Mouse (Mus musculus) MEL (cell line): Measurements from ENCODE around the gene Wrap73. TPM values are rescaled to one million over a fixed set of nuclear protein-coding genes. Genes with fewer than 3 reads are reported as not detected.

ENCODE experiments used
- DNase-seq: peaks from one replicate; pipeline ENCODE4 v3.0.0; 2011; ENCODE audit warnings: low read depth, low spot score
- H3K27ac ChIP-seq: 2 replicates; pipeline ENCODE4 v1.5.1; 2012; ENCODE audit warnings: low read depth, mild to moderate bottlenecking, control low read depth, low read length, moderate library complexity; ENCODE audit not compliant: control insufficient read depth
- H3K27me3 ChIP-seq, 2 experiments: fragments of 150-350 bp in 1 of 2; sonication (generic) in 1 of 2; 2 replicates each; pipeline ENCODE4 v1.6.1; 2012; ENCODE audit warnings: low read length in 2 of 2, mild to moderate bottlenecking in 2 of 2, improper control_type of control experiment in 1 of 2, moderate library complexity in 1 of 2; ENCODE audit not compliant: insufficient read depth in 2 of 2, control insufficient read depth in 1 of 2
- H3K36me3 ChIP-seq, 2 experiments: 2 replicates each; pipeline ENCODE4 v1.6.1; 2012 to 2014; ENCODE audit warnings: low read length in 2 of 2, improper control_type of control experiment in 1 of 2, inconsistent platforms in 1 of 2, mild to moderate bottlenecking in 1 of 2; ENCODE audit not compliant: insufficient read depth in 2 of 2, control insufficient read depth in 1 of 2
- H3K4me1 ChIP-seq, 2 experiments: fragments of 150-350 bp in 1 of 2; sonication (generic) in 1 of 2; 2 replicates each; pipeline ENCODE4 v1.6.1; 2012; ENCODE audit warnings: low read length in 2 of 2, improper control_type of control experiment in 1 of 2, mild to moderate bottlenecking in 1 of 2; ENCODE audit not compliant: insufficient read depth in 2 of 2, control insufficient read depth in 1 of 2
- H3K4me3 ChIP-seq, 2 experiments: fragments of 150-350 bp in 1 of 2; sonication (generic) in 1 of 2; 2 replicates each; pipeline ENCODE4 v1.5.1; 2012; ENCODE audit warnings: low read depth in 2 of 2, low read length in 2 of 2, mild to moderate bottlenecking in 2 of 2, moderate library complexity in 2 of 2, control low read depth in 1 of 2, improper control_type of control experiment in 1 of 2; ENCODE audit not compliant: control insufficient read depth in 1 of 2, insufficient read depth in 1 of 2
- H3K79me2 ChIP-seq: 2 replicates; pipeline ENCODE4 v1.6.1; 2012; ENCODE audit warnings: mild to moderate bottlenecking, low read length, moderate library complexity; ENCODE audit not compliant: control insufficient read depth, poor library complexity, insufficient read depth
- H3K9ac ChIP-seq: 2 replicates; pipeline ENCODE4 v1.6.1; 2012; ENCODE audit warnings: low read depth, mild to moderate bottlenecking, control low read depth, low read length, moderate library complexity; ENCODE audit not compliant: control insufficient read depth, poor library complexity, severe bottlenecking
- H3K9me3 ChIP-seq: fragments of 150-350 bp; sonication (generic); replicated peaks from 2 replicates; pipeline ENCODE4 v1.6.1; 2012; ENCODE audit warnings: mild to moderate bottlenecking, low read length, improper control_type of control experiment, moderate library complexity; ENCODE audit not compliant: insufficient read depth
- BHLHE40 ChIP-seq: IDR thresholded peaks from 2 replicates; pipeline ENCODE4 v1.6.1; 2012; ENCODE audit warnings: low read depth, mild to moderate bottlenecking, inconsistent platforms, low read length, improper control_type of control experiment, borderline replicate concordance
- CTCF ChIP-seq, 3 experiments: IDR thresholded peaks in 2 of 3; conservative IDR thresholded peaks in 1 of 3; 2 replicates each; pipeline ENCODE4 v1.5.1; 2011 to 2012; ENCODE audit warnings: low read length in 3 of 3, low read depth in 2 of 3, mild to moderate bottlenecking in 2 of 3, improper control_type of control experiment in 1 of 3, inconsistent platforms in 1 of 3, mixed read lengths in 1 of 3, moderate library complexity in 1 of 3; ENCODE audit not compliant: control insufficient read depth in 1 of 3, insufficient read depth in 1 of 3, poor library complexity in 1 of 3, severe bottlenecking in 1 of 3
- ELF1 ChIP-seq: IDR thresholded peaks from 2 replicates; pipeline ENCODE4 v1.6.1; 2014; ENCODE audit warnings: low read depth, mild to moderate bottlenecking, inconsistent platforms, low read length, improper control_type of control experiment, moderate library complexity
- GATA1 ChIP-seq: IDR thresholded peaks from 2 replicates; pipeline ENCODE4 v1.6.1; 2011; ENCODE audit warnings: low read depth, low read length, improper control_type of control experiment
- HCFC1 ChIP-seq: IDR thresholded peaks from 2 replicates; pipeline ENCODE4 v1.6.1; 2012; ENCODE audit warnings: low read depth, mild to moderate bottlenecking, inconsistent platforms, low read length, improper control_type of control experiment, moderate library complexity
- KAT2A ChIP-seq: conservative IDR thresholded peaks from 2 replicates; pipeline ENCODE4 v1.6.1; 2012; ENCODE audit warnings: low read depth, low read length, improper control_type of control experiment, inconsistent platforms
- MAFK ChIP-seq: IDR thresholded peaks from 2 replicates; pipeline ENCODE4 v1.6.1; 2011; ENCODE audit warnings: low read depth, mild to moderate bottlenecking, low read length, improper control_type of control experiment, borderline replicate concordance
- MAZ ChIP-seq: IDR thresholded peaks from 2 replicates; pipeline ENCODE4 v1.6.1; 2012; ENCODE audit warnings: low read depth, mild to moderate bottlenecking, inconsistent platforms, low read length, improper control_type of control experiment
- MEF2A ChIP-seq: IDR thresholded peaks from 2 replicates; pipeline ENCODE4 v1.6.1; 2014; ENCODE audit warnings: low read depth, mild to moderate bottlenecking, inconsistent platforms, low read length, improper control_type of control experiment; ENCODE audit not compliant: poor library complexity, insufficient replicate concordance, severe bottlenecking; ENCODE audit errors: extremely low read depth
- MYC ChIP-seq: IDR thresholded peaks from 2 replicates; pipeline ENCODE4 v1.6.1; 2011; ENCODE audit warnings: low read depth, mild to moderate bottlenecking, low read length, improper control_type of control experiment, moderate library complexity
- POLR2AphosphoS2 ChIP-seq: IDR thresholded peaks from 2 replicates; pipeline ENCODE4 v1.6.1; 2011; ENCODE audit warnings: low read length, improper control_type of control experiment
- RAD21 ChIP-seq: IDR thresholded peaks from 2 replicates; pipeline ENCODE4 v1.6.1; 2011; ENCODE audit warnings: mild to moderate bottlenecking, low read depth, low read length, improper control_type of control experiment
- RCOR1 ChIP-seq: IDR thresholded peaks from 2 replicates; pipeline ENCODE4 v1.6.1; 2012; ENCODE audit warnings: low read depth, mild to moderate bottlenecking, inconsistent platforms, low read length, improper control_type of control experiment
- SMC3 ChIP-seq: IDR thresholded peaks from 2 replicates; pipeline ENCODE4 v1.6.1; 2011; ENCODE audit warnings: low read depth, low read length, improper control_type of control experiment
- TAL1 ChIP-seq: IDR thresholded peaks from 2 replicates; pipeline ENCODE4 v1.6.1; 2012; ENCODE audit warnings: mild to moderate bottlenecking, inconsistent platforms, low read length, moderate library complexity, mixed read lengths
- USF1 ChIP-seq: IDR thresholded peaks from 2 replicates; pipeline ENCODE4 v1.6.1; 2014; ENCODE audit warnings: low read depth, mild to moderate bottlenecking, inconsistent platforms, low read length, improper control_type of control experiment, moderate library complexity
- ZMIZ1 ChIP-seq: IDR thresholded peaks from 2 replicates; pipeline ENCODE4 v1.6.1; 2012; ENCODE audit warnings: low read depth, mild to moderate bottlenecking, inconsistent platforms, low read length, improper control_type of control experiment, moderate library complexity
- ZNF384 ChIP-seq: IDR thresholded peaks from 2 replicates; pipeline ENCODE4 v1.6.1; 2012; ENCODE audit warnings: low read depth, mild to moderate bottlenecking, inconsistent platforms, low read length, improper control_type of control experiment
- polyA plus RNA-seq, 2 experiments: library from polyadenylated mRNA; stranded (reverse) in 1 of 2; unstranded in 1 of 2; fragments of >175 nt in 1 of 2; fragments of >200 nt in 1 of 2; gene quantifications; 2 replicates each; pipeline versions ENCODE4 v1.2.1 to v1.2.4; 2012; ENCODE audit warnings: low replicate concordance in 2 of 2, low read depth in 1 of 2; ENCODE audit not compliant: insufficient read length in 2 of 2, insufficient read depth in 1 of 2, missing spikeins in 1 of 2
- total RNA-seq: library from RNA; depleted of rRNA; stranded (reverse); fragments of 300-350 nt; gene quantifications from 2 replicates; pipeline ENCODE4 v1.2.3, GENCODE M21; 2012

The Wrap73 gene
- total and polyA plus RNA-seq, 3 experiments = 41.7 to 49.7 TPM; not detected in 1

DNA sequence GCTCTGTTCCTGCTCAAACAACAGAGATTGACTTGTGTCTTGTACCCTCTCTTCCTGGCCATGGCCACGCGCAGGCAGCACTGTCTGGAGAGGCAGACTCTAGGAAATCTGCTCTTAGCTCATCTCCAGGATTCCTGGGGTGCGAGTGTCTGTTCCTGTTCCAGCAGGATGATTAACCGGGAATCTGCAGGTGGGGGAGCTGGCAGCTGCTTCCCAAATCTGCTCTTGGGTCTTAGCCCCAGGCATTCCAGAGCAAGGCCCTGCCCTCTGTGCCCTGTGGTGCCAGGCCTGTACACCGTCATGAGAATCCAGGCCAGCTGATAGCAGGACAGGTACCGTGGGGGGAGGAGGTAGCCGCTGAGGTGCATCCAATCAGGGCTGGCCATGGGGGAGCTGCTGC, 62.4 kb downstream of the Wrap73 start:
- no peak overlapping the region for H3K27ac ChIP-seq
- H3K79me2 ChIP-seq = no peaks in the 10 kb centered on the region
- H3K9me3 ChIP-seq = no peaks in the 10 kb centered on the region
- no peaks in the 10 kb centered on the region for H3K36me3 ChIP-seq
- H3K4me3 ChIP-seq = no peak overlapping the region
- no peak for DNase-seq
- H3K9ac ChIP-seq = no peak overlapping the region
- no peaks in the 10 kb centered on the region for H3K4me1 ChIP-seq
- no peak for TF ChIP-seq MAFK
- TF ChIP-seq ZMIZ1 = no peak
- no peak for TF ChIP-seq ELF1
- TF ChIP-seq POLR2AphosphoS2 = no peak
- TF ChIP-seq MAZ = no peak
- no peak for TF ChIP-seq KAT2A
- no peak for TF ChIP-seq CTCF (IDR thresholded peaks at IDR 0.05 in 2 of 3, conservative IDR thresholded peaks at IDR 0.05 in 1 of 3; ENCODE audit: control insufficient read depth in 1 of 3, insufficient read depth in 1 of 3, low read depth in 2 of 3, low read length in 3 of 3, poor library complexity in 1 of 3, severe bottlenecking in 1 of 3)
- no peak for TF ChIP-seq HCFC1
- TF ChIP-seq MEF2A = no peak
- no peak for TF ChIP-seq ZNF384
- TF ChIP-seq USF1 = no peak
- no peak for TF ChIP-seq GATA1
- TF ChIP-seq RCOR1 = no peak
- TF ChIP-seq TAL1 = no peak
- TF ChIP-seq, all 39 proteins: peak for 0
- no peaks in the 10 kb centered on the region for H3K27me3 ChIP-seq

DNA sequence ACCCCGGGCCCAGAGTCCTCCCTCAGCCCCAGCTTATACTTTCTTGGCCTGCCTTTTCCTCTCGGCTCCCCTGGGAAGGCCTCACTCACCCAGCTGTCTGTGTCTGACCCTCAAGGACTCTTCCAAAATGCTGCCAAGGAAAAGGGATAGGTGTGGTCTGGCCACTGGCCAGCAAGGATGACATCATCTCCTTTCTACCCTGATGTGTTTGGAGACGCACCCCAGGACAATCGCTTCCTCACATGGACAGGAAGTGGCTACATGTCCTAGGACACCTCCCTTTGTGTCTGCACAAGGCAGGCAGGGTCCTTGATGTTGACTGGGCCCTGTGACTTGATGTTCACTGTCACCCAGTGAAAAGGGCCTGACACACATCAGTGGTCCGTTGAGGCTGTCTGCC, 63.2 kb downstream of the Wrap73 start:
- H3K9ac ChIP-seq = no peak overlapping the region

DNA sequence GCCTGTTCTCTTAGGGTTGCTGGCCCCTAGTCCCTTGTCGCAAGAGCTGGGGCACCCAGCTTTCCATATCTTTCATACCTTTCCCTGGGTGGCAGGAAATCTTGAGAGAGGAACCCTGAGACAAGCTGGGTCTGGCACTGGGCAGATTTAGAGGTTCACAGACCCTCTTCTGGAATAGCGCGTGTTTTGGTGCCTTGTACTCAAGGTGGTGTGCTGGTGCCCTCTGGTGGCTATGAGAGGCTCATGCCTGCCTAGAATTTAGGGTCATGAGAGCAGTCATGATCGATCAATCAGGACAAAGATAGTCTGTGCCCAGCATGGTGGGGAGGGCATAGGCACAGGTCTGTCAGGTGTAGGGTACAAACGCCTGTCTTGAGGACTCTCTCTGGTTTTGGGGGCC, 65.1 kb downstream of the Wrap73 start:
- no peak overlapping the region for H3K9ac ChIP-seq
- no peaks in the 10 kb centered on the region for H3K79me2 ChIP-seq
- no peaks in the 10 kb centered on the region for H3K27me3 ChIP-seq
- H3K27ac ChIP-seq = no peak overlapping the region
- no peaks in the 10 kb centered on the region for H3K9me3 ChIP-seq
- peak; percentile 9 for DNase-seq
- TF ChIP-seq CTCF (IDR thresholded peaks at IDR 0.05 in 2 of 3, conservative IDR thresholded peaks at IDR 0.05 in 1 of 3; ENCODE audit: control insufficient read depth in 1 of 3, insufficient read depth in 1 of 3, low read depth in 2 of 3, low read length in 3 of 3, poor library complexity in 1 of 3, severe bottlenecking in 1 of 3) (peak in 2 of 3 experiments; percentile 39 to 53; a peak in 4 of 6 replicates), SMC3 (peak; percentile 28), BHLHE40 (no peak), RAD21 (peak; percentile 33)
- no peaks in the 10 kb centered on the region for H3K36me3 ChIP-seq
- H3K4me3 ChIP-seq = no peak overlapping the region
- no peaks in the 10 kb centered on the region for H3K4me1 ChIP-seq

More for the DNA sequence above, 63.2 kb downstream of the Wrap73 start:
- H3K27me3 ChIP-seq = no peaks in the 10 kb centered on the region
- H3K36me3 ChIP-seq = no peaks in the 10 kb centered on the region
- DNase-seq = no peak
- no peak for TF ChIP-seq MYC
- H3K4me3 ChIP-seq = no peak overlapping the region
- no peaks in the 10 kb centered on the region for H3K4me1 ChIP-seq
- no peaks in the 10 kb centered on the region for H3K79me2 ChIP-seq
- no peaks in the 10 kb centered on the region for H3K9me3 ChIP-seq
- no peak overlapping the region for H3K27ac ChIP-seq
